18 mouse cellular contexts compared by ENCODE assay signal in genomic region chr3:41553681-41554080, GRCm38 (mm10).
"Had no signal": no experiment of that assay in that cellular context is flagged by ENCODE, and none has a peak within 500 bp of the region (broad histone marks: within the 10 kb centered on the region; RNA-seq: fewer than 3 reads in every experiment).

No protein-coding gene starts in this region.

- DNase-seq: lung, adult 18-20 months; lung, embryonic 14.5 days; lung, postnatal 10 days; lung, postnatal 4 days; retina, postnatal 1 day; right cerebral cortex, adult 18-20 months; right cerebral cortex, postnatal 25 days; right cerebral cortex, postnatal 4 days; spleen, adult 18-20 months; thymus, adult 2 months; thymus, postnatal 25 days; thymus, postnatal 4 days had no signal

- H3K9me3 ChIP-seq: midbrain, embryonic 15.5 days; neural tube, embryonic 15.5 days had no signal

- H3K9ac ChIP-seq: lung, embryonic 14.5 days; midbrain, embryonic 13.5 days; midbrain, embryonic 15.5 days; neural tube, embryonic 13.5 days; neural tube, embryonic 15.5 days had no signal

- H3K36me3 ChIP-seq: midbrain, embryonic 10.5 days; midbrain, embryonic 13.5 days; midbrain, embryonic 15.5 days; neural tube, embryonic 13.5 days; neural tube, embryonic 15.5 days had no signal

- H3K27me3 ChIP-seq: midbrain, embryonic 13.5 days; midbrain, embryonic 15.5 days; neural tube, embryonic 13.5 days; neural tube, embryonic 15.5 days had no signal

- H3K27ac ChIP-seq: midbrain, embryonic 10.5 days; midbrain, embryonic 13.5 days; midbrain, embryonic 15.5 days; neural tube, embryonic 13.5 days; neural tube, embryonic 15.5 days had no signal

- ATAC-seq: midbrain, embryonic 13.5 days; midbrain, embryonic 15.5 days had no signal

- H3K4me3 ChIP-seq: midbrain, embryonic 10.5 days; midbrain, embryonic 13.5 days; midbrain, embryonic 15.5 days; myocyte; neural tube, embryonic 13.5 days; neural tube, embryonic 15.5 days had no signal

- H3K4me1 ChIP-seq: midbrain, embryonic 10.5 days; midbrain, embryonic 13.5 days; midbrain, embryonic 15.5 days; neural tube, embryonic 13.5 days; neural tube, embryonic 15.5 days had no signal

- H3K4me2 ChIP-seq: lung, embryonic 14.5 days; midbrain, embryonic 13.5 days; midbrain, embryonic 15.5 days; neural tube, embryonic 13.5 days; neural tube, embryonic 15.5 days had no signal
